In genomic region chrX:7670390-7670881, GRCm38 (mm10) we compare ENCODE assay signal across 8 mouse cellular contexts. TPM values are rescaled to one million over a fixed set of nuclear protein-coding genes. Genes with fewer than 3 reads are reported as not detected.
DNase-seq lines count a peak whose midpoint lies in the region; ATAC-seq and TF ChIP-seq lines count a peak whose summit lies in the region.

No protein-coding gene starts in this region.

- no peaks in the 10 kb centered on the region for H3K36me3 ChIP-seq in intestine, embryonic 15.5 days
- no peaks in the 10 kb centered on the region for H3K36me3 ChIP-seq in liver, embryonic 16.5 days (ENCODE audit: control insufficient read depth, insufficient read depth)
- peaks cover 6% of the 10 kb centered on the region for H3K36me3 ChIP-seq in thymus, adult 2 months (ENCODE audit: control insufficient read depth, insufficient read depth, low read length)

- peak overlapping the region; percentile 79 for H3K27ac ChIP-seq in intestine, embryonic 15.5 days
- peak overlapping the region; percentile 14; the same call in 1 of the 2 replicates for H3K27ac ChIP-seq in liver, embryonic 16.5 days (ENCODE audit: low read length)
- peak overlapping the region; percentile 37; the same call in 1 of the 2 replicates for H3K27ac ChIP-seq in thymus, adult 2 months (ENCODE audit: control insufficient read depth, insufficient read depth, low read length)

- DNase-seq in right cerebral cortex, postnatal 14 days: peak; percentile 61
- no peak for DNase-seq in right cerebral cortex, postnatal 36 days (ENCODE audit: low spot score in 2 of 2)
- DNase-seq in neural tube, embryonic 10.5 days (ENCODE audit: extremely low spot score, low spot score): peak; percentile 48
- DNase-seq in thymus, adult 2 months: peak; percentile 45

- no peaks in the 10 kb centered on the region for H3K27me3 ChIP-seq in intestine, embryonic 15.5 days (replicated peaks)
- H3K27me3 ChIP-seq in liver, embryonic 16.5 days (ENCODE audit: control insufficient read depth, insufficient read depth, low read depth, low read length): no peaks in the 10 kb centered on the region
- no peaks in the 10 kb centered on the region for H3K27me3 ChIP-seq in thymus, adult 2 months (ENCODE audit: control insufficient read depth, insufficient read depth, low read length)

- H3K4me1 ChIP-seq in intestine, embryonic 15.5 days (replicated peaks): no peaks in the 10 kb centered on the region
- peaks cover 8% of the 10 kb centered on the region for H3K4me1 ChIP-seq in liver, embryonic 16.5 days (ENCODE audit: control insufficient read depth, low read depth, low read length)
- H3K4me1 ChIP-seq in thymus, adult 2 months (replicated peaks; ENCODE audit: control insufficient read depth, insufficient read depth, low read length): peaks cover 29% of the 10 kb centered on the region

- 25% methylated on average over 19 of the region's 19 CpGs for WGBS in intestine, embryonic 15.5 days
- WGBS in liver, embryonic 16.5 days (ENCODE audit: insufficient replicate concordance): 12% methylated on average over 18 of the region's 19 CpGs
- WGBS in thymus, adult 2 months: 2% methylated on average over 15 of the region's 19 CpGs

- TF ChIP-seq POLR2A in thymus, adult 2 months (IDR thresholded peaks at IDR 0.05; ENCODE audit: control insufficient read depth, extremely low read depth, insufficient read depth, low read length, poor library complexity): no peak

- peak; percentile 62 for ATAC-seq in common myeloid progenitor, adult 5-6 weeks (replicated peaks; ENCODE audit: low read depth, poor library complexity, severe bottlenecking)
- ATAC-seq in granulocyte monocyte progenitor cell, adult 5-6 weeks (replicated peaks; ENCODE audit: poor library complexity, severe bottlenecking): peak; percentile 54
- ATAC-seq in intestine, embryonic 15.5 days: peak; percentile 77
- ATAC-seq in liver, embryonic 16.5 days (ENCODE audit: low read depth): peak; percentile 71

- no peaks in the 10 kb centered on the region for H3K9me3 ChIP-seq in intestine, embryonic 15.5 days
- no peaks in the 10 kb centered on the region for H3K9me3 ChIP-seq in liver, embryonic 16.5 days (replicated peaks; ENCODE audit: control insufficient read depth, low read length)

- H3K4me2 ChIP-seq in intestine, embryonic 15.5 days (replicated peaks): peak overlapping the region; percentile 53
- peak overlapping the region; percentile 69 for H3K4me2 ChIP-seq in liver, embryonic 16.5 days (ENCODE audit: low read depth, low read length)

- TF ChIP-seq CTCF in thymus, adult 2 months (IDR thresholded peaks at IDR 0.05; ENCODE audit: borderline replicate concordance, control insufficient read depth, extremely low read depth, insufficient read depth, low read length, poor library complexity): no peak

- peak overlapping the region; percentile 57 for H3K4me3 ChIP-seq in intestine, embryonic 15.5 days (replicated peaks)
- H3K4me3 ChIP-seq in liver, embryonic 16.5 days (ENCODE audit: low read depth, low read length): peak overlapping the region; percentile 62
- peak overlapping the region; percentile 93 for H3K4me3 ChIP-seq in thymus, adult 2 months (ENCODE audit: control insufficient read depth, insufficient read depth, low read length)

- H3K9ac ChIP-seq in intestine, embryonic 15.5 days: peak overlapping the region; percentile 58
- peak overlapping the region; percentile 50 for H3K9ac ChIP-seq in liver, embryonic 16.5 days (ENCODE audit: low read depth, low read length)

RNA-seq across cellular contexts. Expression of gene Plp2, which starts 0.8 kb away (rescaled TPM):
- 42.5 and 44.7 TPM in 2 replicates for total RNA-seq in common myeloid progenitor, adult 5-6 weeks (2017)
- total RNA-seq in granulocyte monocyte progenitor cell, adult 5-6 weeks (2014; fragmentation: Nextera tagmentation): 51.4 and 73.9 TPM in 2 replicates
- 16.0 and 20.9 TPM in 2 replicates for total RNA-seq in granulocyte monocyte progenitor cell, adult 5-6 weeks (2017)
- 198 and 212 TPM in 2 replicates for polyA plus RNA-seq in intestine, embryonic 15.5 days (2015; fragmentation: Nextera tagmentation; extraction: Ambion mirVana)
- polyA plus RNA-seq in liver, embryonic 16.5 days (2015; fragmentation: Nextera tagmentation; extraction: Ambion mirVana): 24.8 and 29.2 TPM in 2 replicates
- 144 and 149 TPM in 2 replicates for polyA plus RNA-seq in thymus, adult 2 months (2012; rRNA removed)

RNA-seq across cellular contexts. Expression of gene Magix, which starts 10.6 kb away (rescaled TPM):
- total RNA-seq in common myeloid progenitor, adult 5-6 weeks (2017): 0.68 TPM in 1 of 2 replicates, not detected in the other
- not detected in 2 replicates for total RNA-seq in granulocyte monocyte progenitor cell, adult 5-6 weeks (2014; fragmentation: Nextera tagmentation)
- 0.17 TPM in 1 of 2 replicates, not detected in the other for total RNA-seq in granulocyte monocyte progenitor cell, adult 5-6 weeks (2017)
- polyA plus RNA-seq in intestine, embryonic 15.5 days (2015; fragmentation: Nextera tagmentation; extraction: Ambion mirVana): 0.57 and 0.71 TPM in 2 replicates
- polyA plus RNA-seq in liver, embryonic 16.5 days (2015; fragmentation: Nextera tagmentation; extraction: Ambion mirVana): 0.12 TPM in 1 of 2 replicates, not detected in the other
- polyA plus RNA-seq in thymus, adult 2 months (2012; rRNA removed): 0.82 and 3.0 TPM in 2 replicates

RNA-seq across cellular contexts. Expression of gene Prickle3, which starts 13.4 kb away (rescaled TPM):
- 3.4 and 4.6 TPM in 2 replicates for total RNA-seq in common myeloid progenitor, adult 5-6 weeks (2017)
- 8.4 and 12.5 TPM in 2 replicates for total RNA-seq in granulocyte monocyte progenitor cell, adult 5-6 weeks (2014; fragmentation: Nextera tagmentation)
- 2.6 and 2.7 TPM in 2 replicates for total RNA-seq in granulocyte monocyte progenitor cell, adult 5-6 weeks (2017)
- polyA plus RNA-seq in intestine, embryonic 15.5 days (2015; fragmentation: Nextera tagmentation; extraction: Ambion mirVana): 6.6 and 6.8 TPM in 2 replicates
- 1.4 and 2.3 TPM in 2 replicates for polyA plus RNA-seq in liver, embryonic 16.5 days (2015; fragmentation: Nextera tagmentation; extraction: Ambion mirVana)
- 29.7 TPM in 2 replicates for polyA plus RNA-seq in thymus, adult 2 months (2012; rRNA removed)

RNA-seq across cellular contexts. Expression of gene Gpkow, which starts 26.5 kb away (rescaled TPM):
- total RNA-seq in common myeloid progenitor, adult 5-6 weeks (2017): 19.6 and 22.4 TPM in 2 replicates
- total RNA-seq in granulocyte monocyte progenitor cell, adult 5-6 weeks (2014; fragmentation: Nextera tagmentation): 18.9 and 21.2 TPM in 2 replicates
- 30.4 and 32.7 TPM in 2 replicates for total RNA-seq in granulocyte monocyte progenitor cell, adult 5-6 weeks (2017)
- 27.6 and 31.8 TPM in 2 replicates for polyA plus RNA-seq in intestine, embryonic 15.5 days (2015; fragmentation: Nextera tagmentation; extraction: Ambion mirVana)
- polyA plus RNA-seq in liver, embryonic 16.5 days (2015; fragmentation: Nextera tagmentation; extraction: Ambion mirVana): 13.4 and 14.0 TPM in 2 replicates
- polyA plus RNA-seq in thymus, adult 2 months (2012; rRNA removed): 12.2 and 12.8 TPM in 2 replicates

RNA-seq across cellular contexts. Expression of gene Syp, which starts 32.2 kb away (rescaled TPM):
- total RNA-seq in common myeloid progenitor, adult 5-6 weeks (2017): 1.6 TPM in 1 of 2 replicates, not detected in the other
- 0.23 and 0.97 TPM in 2 replicates for total RNA-seq in granulocyte monocyte progenitor cell, adult 5-6 weeks (2014; fragmentation: Nextera tagmentation)
- 0.13 TPM in 1 of 2 replicates, not detected in the other for total RNA-seq in granulocyte monocyte progenitor cell, adult 5-6 weeks (2017)
- 6.3 and 6.5 TPM in 2 replicates for polyA plus RNA-seq in intestine, embryonic 15.5 days (2015; fragmentation: Nextera tagmentation; extraction: Ambion mirVana)
- 0.25 and 0.32 TPM in 2 replicates for polyA plus RNA-seq in liver, embryonic 16.5 days (2015; fragmentation: Nextera tagmentation; extraction: Ambion mirVana)
- 1.2 and 1.8 TPM in 2 replicates for polyA plus RNA-seq in thymus, adult 2 months (2012; rRNA removed)

Comparison
In these comparisons a context has a peak if more than half of its experiments do, and no peak if none do; other contexts are left out.
1. DNase-seq: peak in right cerebral cortex, postnatal 14 days (single experiment), neural tube, embryonic 10.5 days (single experiment) and thymus, adult 2 months (single experiment); none in right cerebral cortex, postnatal 36 days (0 of 2).
2. H3K27ac ChIP-seq: peak in every context shown above with its lines; median percentile 79 in intestine, embryonic 15.5 days; 37 in thymus, adult 2 months; 14 in liver, embryonic 16.5 days.
3. Peak in every context shown above with its lines, with median percentiles within 50 percentile points of each other: ATAC-seq and H3K4me3 ChIP-seq.